Mouse (Mus musculus): Measurements from ENCODE around the gene Lrrc20.

DNA sequence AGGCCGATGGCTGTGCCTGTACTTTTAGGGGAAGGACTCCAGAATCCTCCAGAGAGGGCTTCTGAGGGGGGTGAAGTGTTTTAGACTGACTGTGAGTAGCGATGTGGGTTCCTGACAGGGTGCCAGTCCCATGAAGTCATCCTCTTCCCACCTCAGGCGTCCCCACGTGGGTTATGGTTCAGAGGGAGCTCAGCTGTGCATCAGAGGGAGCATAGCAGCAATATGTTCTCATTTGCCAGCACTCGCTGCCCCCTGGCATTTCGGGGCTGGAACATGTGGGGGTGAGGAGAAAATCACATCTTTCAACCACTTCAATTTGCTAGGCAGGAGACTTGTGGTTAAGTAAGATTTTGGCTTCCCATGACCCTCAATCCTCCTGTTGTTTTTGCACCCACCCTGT lies 79.6 kb downstream of the Lrrc20 start:
- TF ChIP-seq POLR2A (IDR thresholded peaks at IDR 0.05; ENCODE audit: borderline replicate concordance, low read depth, low read length) = no peak
- TF ChIP-seq CTCF (IDR thresholded peaks at IDR 0.05; ENCODE audit: low read depth, low read length) = no peak
